Comparison of ENCODE assay signal across 7 mouse cellular contexts in genomic region chr9:25400647-25401335, GRCm38 (mm10).
DNase-seq lines count a peak whose midpoint lies in the region; ATAC-seq lines count a peak whose summit lies in the region.

No protein-coding gene starts in this region.

- ATAC-seq in forebrain, embryonic 16.5 days: peak; percentile 93
- ATAC-seq in liver, embryonic 15.5 days (ENCODE audit: insufficient read depth): 0 out of 2 replicates have a peak, but pooled peaks have one; percentile 31
- ATAC-seq in neural tube, embryonic 15.5 days (ENCODE audit: low FRiP score): peak; percentile 63; the same call in 1 of the 2 replicates

- no peak overlapping the region for H3K27ac ChIP-seq in forebrain, embryonic 16.5 days (ENCODE audit: low read length)
- no peak overlapping the region for H3K27ac ChIP-seq in liver, embryonic 15.5 days (replicated peaks)
- H3K27ac ChIP-seq in neural tube, embryonic 15.5 days (replicated peaks): no peak overlapping the region

- WGBS in forebrain, embryonic 16.5 days: 42% methylated on average over 9 of the region's 9 CpGs
- 33% methylated on average over 9 of the region's 9 CpGs for WGBS in liver, embryonic 15.5 days (ENCODE audit: insufficient replicate concordance)
- WGBS in neural tube, embryonic 15.5 days: 39% methylated on average over 9 of the region's 9 CpGs

- H3K9ac ChIP-seq in forebrain, embryonic 16.5 days (replicated peaks; ENCODE audit: low read depth, low read length): no peak overlapping the region
- H3K9ac ChIP-seq in liver, embryonic 15.5 days: no peak overlapping the region
- H3K9ac ChIP-seq in neural tube, embryonic 15.5 days (replicated peaks): no peak overlapping the region

- H3K27me3 ChIP-seq in forebrain, embryonic 16.5 days (replicated peaks; ENCODE audit: control insufficient read depth, insufficient read depth, low read length): no peaks in the 10 kb centered on the region
- H3K27me3 ChIP-seq in liver, embryonic 15.5 days: no peaks in the 10 kb centered on the region
- H3K27me3 ChIP-seq in neural tube, embryonic 15.5 days (replicated peaks): no peaks in the 10 kb centered on the region

- no peaks in the 10 kb centered on the region for H3K9me3 ChIP-seq in forebrain, embryonic 16.5 days (ENCODE audit: control insufficient read depth, low read length)
- no peaks in the 10 kb centered on the region for H3K9me3 ChIP-seq in liver, embryonic 15.5 days (replicated peaks)
- H3K9me3 ChIP-seq in neural tube, embryonic 15.5 days (replicated peaks): no peaks in the 10 kb centered on the region

- peak; percentile 46 for DNase-seq in ES-CJ7 (ENCODE audit: low read depth, low spot score)
- DNase-seq in adrenal gland, adult 18-20 months (ENCODE audit: low spot score in 2 of 2): peak; percentile 6 to 26
- DNase-seq in kidney, adult 11 months: peak; percentile 16
- DNase-seq in spleen, postnatal 4 days (ENCODE audit: low spot score in 2 of 2): no peak

- H3K4me2 ChIP-seq in forebrain, embryonic 16.5 days (ENCODE audit: low read length): no peak overlapping the region
- H3K4me2 ChIP-seq in liver, embryonic 15.5 days: no peak overlapping the region
- H3K4me2 ChIP-seq in neural tube, embryonic 15.5 days: no peak overlapping the region

- no peaks in the 10 kb centered on the region for H3K4me1 ChIP-seq in forebrain, embryonic 16.5 days (replicated peaks; ENCODE audit: control insufficient read depth, insufficient read depth, low read length)
- no peaks in the 10 kb centered on the region for H3K4me1 ChIP-seq in liver, embryonic 15.5 days (replicated peaks)
- H3K4me1 ChIP-seq in neural tube, embryonic 15.5 days: no peaks in the 10 kb centered on the region

- no peaks in the 10 kb centered on the region for H3K36me3 ChIP-seq in forebrain, embryonic 16.5 days (ENCODE audit: control insufficient read depth, insufficient read depth)
- no peaks in the 10 kb centered on the region for H3K36me3 ChIP-seq in liver, embryonic 15.5 days (replicated peaks)
- no peaks in the 10 kb centered on the region for H3K36me3 ChIP-seq in neural tube, embryonic 15.5 days

- no peak overlapping the region for H3K4me3 ChIP-seq in forebrain, embryonic 16.5 days (replicated peaks; ENCODE audit: low read length)
- H3K4me3 ChIP-seq in liver, embryonic 15.5 days (replicated peaks): no peak overlapping the region
- H3K4me3 ChIP-seq in neural tube, embryonic 15.5 days (replicated peaks): no peak overlapping the region

Comparison
In these comparisons a context has a peak if more than half of its experiments do, and no peak if none do; other contexts are left out.
1. DNase-seq: peak in ES-CJ7 (single experiment), adrenal gland, adult 18-20 months (2 of 2) and kidney, adult 11 months (single experiment); none in spleen, postnatal 4 days (0 of 2).
2. ATAC-seq: peak in every context shown above with its lines; median percentile 93 in forebrain, embryonic 16.5 days; 63 in neural tube, embryonic 15.5 days; 31 in liver, embryonic 15.5 days.